Mouse (Mus musculus) brain, adult 10 weeks (tissue): ENCODE measurements around the gene Gm8660. TPM values are rescaled to one million over a fixed set of nuclear protein-coding genes. Genes with fewer than 3 reads are reported as not detected.

Experiments used
- polyA plus RNA-seq: library from polyadenylated mRNA; stranded (reverse); fragments of 350-450 nt; fragmentation: Illumina TruSeq; extraction: RNeasy Lipid Tissue Mini Kit (QIAGEN cat#74804); gene quantifications from one replicate; pipeline ENCODE4 v1.2.3, GENCODE M21; 2015; ENCODE audit warnings: low read depth, low replicate concordance

Gene Gm8660
- not detected for polyA plus RNA-seq

DNA sequence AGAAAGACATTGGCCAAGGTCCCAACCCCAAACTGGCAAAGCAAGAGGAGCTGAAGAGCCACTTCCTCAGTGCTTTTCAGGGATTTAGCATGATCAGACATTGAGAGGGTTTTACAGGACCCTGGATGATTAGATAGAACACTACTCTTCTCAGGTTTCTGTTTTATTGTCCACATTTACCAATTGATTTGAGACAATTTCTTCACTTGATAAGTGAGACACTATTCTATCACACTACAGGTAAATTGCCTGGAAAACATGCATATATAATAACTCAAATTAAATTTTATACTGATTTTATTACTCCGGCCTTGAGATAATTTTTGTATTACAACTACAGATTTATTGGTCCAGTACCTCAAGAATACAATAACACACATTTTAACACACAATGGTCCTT, at the start of gene Gm8660:
TSS of gene Gm8660 (minus strand) at position 101 of the 400 bp plus-strand sequence.

GRCm38 (mm10) chr7:22413283-22413682, 42.4 kb upstream of the Gm8660 start, which contains the start of gene Vmn1r148:
Gene Vmn1r148, plus strand, starts transcription at chr7:22413583.

GRCm38 (mm10) chr7:22329617-22330016, 41.2 kb downstream of the Gm8660 start, which contains the start of gene Gm4187:
Gene Gm4187, minus strand, starts transcription at chr7:22329717.

Other genes with a start within 250 kb of the Gm8660 start
- not detected for gene Gm10666, start 236.3 kb downstream of the Gm8660 start, polyA plus RNA-seq
- gene Vmn1r142, start 207.0 kb downstream of the Gm8660 start, polyA plus RNA-seq = not detected
- gene Vmn1r143, start 181.7 kb downstream of the Gm8660 start, polyA plus RNA-seq = not detected
- not detected for gene Gm8653, start 169.8 kb downstream of the Gm8660 start, polyA plus RNA-seq
- gene Gm8453, start 141.6 kb downstream of the Gm8660 start, polyA plus RNA-seq = not detected
- gene Gm4187, start 41.3 kb downstream of the Gm8660 start, polyA plus RNA-seq = not detected
- gene Vmn1r148, start 42.5 kb upstream of the Gm8660 start, polyA plus RNA-seq = not detected
- not detected for gene Vmn1r149, start 67.2 kb upstream of the Gm8660 start, polyA plus RNA-seq
- gene Gm10665, start 93.0 kb upstream of the Gm8660 start, polyA plus RNA-seq = not detected
- not detected for gene Vmn1r151, start 128.6 kb upstream of the Gm8660 start, polyA plus RNA-seq
- gene Vmn1r152, start 151.9 kb upstream of the Gm8660 start, polyA plus RNA-seq = not detected
- gene Gm8677, start 163.8 kb upstream of the Gm8660 start, polyA plus RNA-seq = not detected
- not detected for gene Gm4201, start 194.3 kb upstream of the Gm8660 start, polyA plus RNA-seq
- not detected for gene Gm4565, start 217.1 kb upstream of the Gm8660 start, polyA plus RNA-seq